16 mouse cellular contexts compared by ENCODE assay signal in genomic region chr13:23157848-23158247, GRCm38 (mm10). TPM values are rescaled to one million over a fixed set of nuclear protein-coding genes. Genes with fewer than 3 reads are reported as not detected.
DNase-seq lines count a peak whose midpoint lies in the region; ATAC-seq lines count a peak whose summit lies in the region.
"Had no signal": no experiment of that assay in that cellular context is flagged by ENCODE, and none has a peak within 500 bp of the region (broad histone marks: within the 10 kb centered on the region; RNA-seq: fewer than 3 reads in every experiment).

No protein-coding gene starts in this region.

- H3K27ac ChIP-seq in kidney, embryonic 15.5 days = no peak overlapping the region
- no peak overlapping the region for H3K27ac ChIP-seq in embryonic facial prominence, embryonic 14.5 days (replicated peaks; ENCODE audit: low read depth, low read length)
- H3K27ac ChIP-seq: embryonic facial prominence, embryonic 13.5 days; heart, adult 2 months had no signal

- no peak for ATAC-seq in kidney, embryonic 15.5 days (replicated peaks; ENCODE audit: low FRiP score)
- no peak for ATAC-seq in embryonic facial prominence, embryonic 14.5 days (ENCODE audit: low read depth)
- ATAC-seq: inflammation-experienced regulatory T-cells, adult 6 months had no signal

- no peaks in the 10 kb centered on the region for H3K27me3 ChIP-seq in kidney, embryonic 15.5 days
- no peaks in the 10 kb centered on the region for H3K27me3 ChIP-seq in embryonic facial prominence, embryonic 14.5 days (replicated peaks; ENCODE audit: control insufficient read depth, insufficient read depth, low read length)
- H3K27me3 ChIP-seq: embryonic facial prominence, embryonic 13.5 days; megakaryocyte, embryonic 14.5 days had no signal

- no peak overlapping the region for H3K4me3 ChIP-seq in kidney, embryonic 15.5 days (replicated peaks)
- no peak overlapping the region for H3K4me3 ChIP-seq in embryonic facial prominence, embryonic 14.5 days (ENCODE audit: low read depth, low read length)
- H3K4me3 ChIP-seq: embryonic facial prominence, embryonic 13.5 days; heart, adult 2 months; megakaryocyte, embryonic 14.5 days had no signal

- 79% methylated on average over 3 of the region's 3 CpGs for whole genome bisulfite sequencing in kidney, embryonic 15.5 days
- WGBS in embryonic facial prominence, embryonic 14.5 days = 80% methylated on average over 3 of the region's 3 CpGs

- H3K36me3 ChIP-seq in kidney, embryonic 15.5 days = no peaks in the 10 kb centered on the region
- no peaks in the 10 kb centered on the region for H3K36me3 ChIP-seq in embryonic facial prominence, embryonic 14.5 days (ENCODE audit: control insufficient read depth, insufficient read depth, low read length)
- H3K36me3 ChIP-seq: embryonic facial prominence, embryonic 13.5 days had no signal

- no peak overlapping the region for H3K4me2 ChIP-seq in kidney, embryonic 15.5 days
- no peak overlapping the region for H3K4me2 ChIP-seq in embryonic facial prominence, embryonic 14.5 days (ENCODE audit: low read depth, low read length)
- H3K4me2 ChIP-seq: embryonic facial prominence, embryonic 13.5 days; liver, embryonic 11.5 days had no signal

- no peaks in the 10 kb centered on the region for H3K9me3 ChIP-seq in kidney, embryonic 15.5 days (replicated peaks)
- no peaks in the 10 kb centered on the region for H3K9me3 ChIP-seq in embryonic facial prominence, embryonic 14.5 days (ENCODE audit: control insufficient read depth, low read length)
- H3K9me3 ChIP-seq: embryonic facial prominence, embryonic 13.5 days; megakaryocyte, embryonic 14.5 days had no signal

- no peak overlapping the region for H3K9ac ChIP-seq in kidney, embryonic 15.5 days
- H3K9ac ChIP-seq in embryonic facial prominence, embryonic 14.5 days (ENCODE audit: low read depth, low read length) = no peak overlapping the region
- H3K9ac ChIP-seq: embryonic facial prominence, embryonic 13.5 days had no signal

- no peaks in the 10 kb centered on the region for H3K4me1 ChIP-seq in kidney, embryonic 15.5 days
- no peaks in the 10 kb centered on the region for H3K4me1 ChIP-seq in embryonic facial prominence, embryonic 14.5 days (ENCODE audit: control insufficient read depth, insufficient read depth, low read length)
- H3K4me1 ChIP-seq: embryonic facial prominence, embryonic 13.5 days; megakaryocyte, embryonic 14.5 days had no signal

- DNase-seq in embryo, embryonic 10 days (ENCODE audit: low spot score) = peak; percentile 6
- no peak for DNase-seq in embryo, embryonic 11 days
- peak; percentile 34 for DNase-seq in kidney, adult 11 months
- DNase-seq in 3134 (ENCODE audit: extremely low read depth, insufficient read length, low spot score) = peak; percentile 40
- peak; percentile 22 for DNase-seq in embryonic facial prominence, embryonic 14.5 days (ENCODE audit: low spot score)
- no peak for DNase-seq in thymus, adult 18-20 months
- DNase-seq in cerebellum, postnatal 36 days = no peak
- DNase-seq: adrenal gland, postnatal 10 days; heart, adult 2 months; thymus, adult 2 months had no signal

RNA-seq across cellular contexts. Expression of gene Vmn1r219, which starts 1.3 kb away (rescaled TPM):
- polyA plus RNA-seq in kidney, embryonic 15.5 days (2015; fragmentation: Nextera tagmentation; extraction: Ambion mirVana) = not detected in 2 replicates
- 0.07 TPM in 1 of 2 replicates, not detected in the other for polyA plus RNA-seq in embryonic facial prominence, embryonic 14.5 days (2014; fragmentation: Nextera tagmentation; extraction: Ambion mirVana)
- polyA plus RNA-seq: embryonic facial prominence, embryonic 13.5 days; heart, adult 2 months; inflammation-experienced regulatory T-cells, adult 6 months; liver, embryonic 11.5 days; spleen, adult 2 months; thymus, adult 2 months had no signal

RNA-seq across cellular contexts. Expression of gene Vmn1r218, which starts 24.9 kb away (rescaled TPM):
- not detected in 2 replicates for polyA plus RNA-seq in kidney, embryonic 15.5 days (2015; fragmentation: Nextera tagmentation; extraction: Ambion mirVana)
- polyA plus RNA-seq in embryonic facial prominence, embryonic 14.5 days (2014; fragmentation: Nextera tagmentation; extraction: Ambion mirVana) = not detected in 2 replicates
- polyA plus RNA-seq: embryonic facial prominence, embryonic 13.5 days; heart, adult 2 months; liver, embryonic 11.5 days; spleen, adult 2 months; thymus, adult 2 months had no signal

RNA-seq across cellular contexts. Expression of gene Vmn1r220, which starts 29.9 kb away (rescaled TPM):
- not detected in 2 replicates for polyA plus RNA-seq in kidney, embryonic 15.5 days (2015; fragmentation: Nextera tagmentation; extraction: Ambion mirVana)
- not detected in 2 replicates for polyA plus RNA-seq in embryonic facial prominence, embryonic 14.5 days (2014; fragmentation: Nextera tagmentation; extraction: Ambion mirVana)
- polyA plus RNA-seq: embryonic facial prominence, embryonic 13.5 days; heart, adult 2 months; inflammation-experienced regulatory T-cells, adult 6 months; liver, embryonic 11.5 days; spleen, adult 2 months had no signal

RNA-seq across cellular contexts. Expression of gene Vmn1r217, which starts 39.8 kb away (rescaled TPM):
- not detected in 2 replicates for polyA plus RNA-seq in kidney, embryonic 15.5 days (2015; fragmentation: Nextera tagmentation; extraction: Ambion mirVana)
- not detected in 2 replicates for polyA plus RNA-seq in embryonic facial prominence, embryonic 14.5 days (2014; fragmentation: Nextera tagmentation; extraction: Ambion mirVana)
- polyA plus RNA-seq: embryonic facial prominence, embryonic 13.5 days; heart, adult 2 months; inflammation-experienced regulatory T-cells, adult 6 months; liver, embryonic 11.5 days; spleen, adult 2 months; thymus, adult 2 months had no signal

RNA-seq across cellular contexts. Expression of gene Vmn1r221, which starts 56.1 kb away (rescaled TPM):
- polyA plus RNA-seq in kidney, embryonic 15.5 days (2015; fragmentation: Nextera tagmentation; extraction: Ambion mirVana) = not detected in 2 replicates
- polyA plus RNA-seq in embryonic facial prominence, embryonic 14.5 days (2014; fragmentation: Nextera tagmentation; extraction: Ambion mirVana) = not detected in 2 replicates
- polyA plus RNA-seq: embryonic facial prominence, embryonic 13.5 days; heart, adult 2 months; inflammation-experienced regulatory T-cells, adult 6 months; liver, embryonic 11.5 days; spleen, adult 2 months; thymus, adult 2 months had no signal

Comparison
In these comparisons a context has a peak if more than half of its experiments do, and no peak if none do; other contexts are left out.
1. DNase-seq: peak in embryo, embryonic 10 days (single experiment), kidney, adult 11 months (single experiment), 3134 (single experiment) and embryonic facial prominence, embryonic 14.5 days (single experiment); none in embryo, embryonic 11 days (single experiment), thymus, adult 18-20 months (0 of 2) and cerebellum, postnatal 36 days (0 of 2).